Mouse (Mus musculus): Measurements from ENCODE around the gene Cxcr3. TPM values are rescaled to one million over a fixed set of nuclear protein-coding genes. Genes with fewer than 3 reads are reported as not detected.
A peak's percentile ranks its signal among the peaks of the same experiment; 100 is the strongest.

Cxcr3 gene
- 2.5 and 2.9 TPM in 2 replicates for polyA plus RNA-seq (2015; fragmentation: Nextera tagmentation; extraction: Ambion mirVana)

- peak; percentile 28 for DNase-seq (ENCODE audit: low spot score)
These were observed at the start of gene Cxcr3 for GRCm38 (mm10) chrX:101733828-101734319. TSS of gene Cxcr3 (minus strand) at chrX:101734269.

- peak; percentile 66 for DNase-seq (ENCODE audit: low spot score)
These were observed 38.0 kb upstream of the Cxcr3 start for GRCm38 (mm10) chrX:101772035-101772434.

- no peak for DNase-seq (ENCODE audit: low spot score)
These were observed 36.2 kb upstream of the Cxcr3 start for GRCm38 (mm10) chrX:101770307-101770706.

GRCm38 (mm10) chrX:101769478-101769877 is 35.4 kb upstream of the Cxcr3 start:
- DNase-seq (ENCODE audit: low spot score): no peak

- peak; percentile 52 for DNase-seq (ENCODE audit: low spot score)
These were observed 33.2 kb upstream of the Cxcr3 start for GRCm38 (mm10) chrX:101767280-101767679.

GRCm38 (mm10) chrX:101765111-101765510 is 31.0 kb upstream of the Cxcr3 start:
- DNase-seq (ENCODE audit: low spot score): no peak

- DNase-seq (ENCODE audit: low spot score): no peak
These were observed 30.6 kb upstream of the Cxcr3 start for GRCm38 (mm10) chrX:101764621-101765020.

- no peak for DNase-seq (ENCODE audit: low spot score)
These were observed 20.4 kb upstream of the Cxcr3 start for GRCm38 (mm10) chrX:101754478-101754877.

GRCm38 (mm10) chrX:101750144-101750543 is 16.1 kb upstream of the Cxcr3 start:
- no peak for DNase-seq (ENCODE audit: low spot score)

- DNase-seq (ENCODE audit: low spot score): no peak
These were observed 7.0 kb upstream of the Cxcr3 start for GRCm38 (mm10) chrX:101741064-101741433.

- DNase-seq (ENCODE audit: low spot score): no peak
These were observed 6.4 kb upstream of the Cxcr3 start for GRCm38 (mm10) chrX:101740335-101741063.

- no peak for DNase-seq (ENCODE audit: low spot score)
These were observed 3.1 kb upstream of the Cxcr3 start for GRCm38 (mm10) chrX:101737201-101737600.

GRCm38 (mm10) chrX:101734981-101735380 is 912 bp upstream of the Cxcr3 start:
- DNase-seq (ENCODE audit: low spot score): no peak

- DNase-seq (ENCODE audit: low spot score): no peak
These were observed 781 bp downstream of the Cxcr3 start for GRCm38 (mm10) chrX:101733288-101733687.

- DNase-seq (ENCODE audit: low spot score): no peak
These were observed 1.4 kb downstream of the Cxcr3 start for GRCm38 (mm10) chrX:101732644-101733043.

- no peak for DNase-seq (ENCODE audit: low spot score)
These were observed 4.1 kb downstream of the Cxcr3 start for GRCm38 (mm10) chrX:101730010-101730409.

- no peak for DNase-seq (ENCODE audit: low spot score)
These were observed 13.7 kb downstream of the Cxcr3 start for GRCm38 (mm10) chrX:101720401-101720800.

GRCm38 (mm10) chrX:101705111-101705510 is 29.0 kb downstream of the Cxcr3 start:
- no peak for DNase-seq (ENCODE audit: low spot score)

- DNase-seq (ENCODE audit: low spot score): no peak
These were observed 35.8 kb downstream of the Cxcr3 start for GRCm38 (mm10) chrX:101698232-101698631.

- no peak for DNase-seq (ENCODE audit: low spot score)
These were observed 36.5 kb downstream of the Cxcr3 start for GRCm38 (mm10) chrX:101697537-101697936.

GRCm38 (mm10) chrX:101695686-101696085 is 38.4 kb downstream of the Cxcr3 start:
- no peak for DNase-seq (ENCODE audit: low spot score)

Measured in thymus, postnatal 0 days (tissue).